Mouse (Mus musculus): Measurements from ENCODE around the gene Sfxn4.
"Not testable (repeated sequence)": the region's sequence is repeated elsewhere in the genome, so short reads cannot be mapped to it uniquely, and the experiment has no call there.

Gene Sfxn4

DNA sequence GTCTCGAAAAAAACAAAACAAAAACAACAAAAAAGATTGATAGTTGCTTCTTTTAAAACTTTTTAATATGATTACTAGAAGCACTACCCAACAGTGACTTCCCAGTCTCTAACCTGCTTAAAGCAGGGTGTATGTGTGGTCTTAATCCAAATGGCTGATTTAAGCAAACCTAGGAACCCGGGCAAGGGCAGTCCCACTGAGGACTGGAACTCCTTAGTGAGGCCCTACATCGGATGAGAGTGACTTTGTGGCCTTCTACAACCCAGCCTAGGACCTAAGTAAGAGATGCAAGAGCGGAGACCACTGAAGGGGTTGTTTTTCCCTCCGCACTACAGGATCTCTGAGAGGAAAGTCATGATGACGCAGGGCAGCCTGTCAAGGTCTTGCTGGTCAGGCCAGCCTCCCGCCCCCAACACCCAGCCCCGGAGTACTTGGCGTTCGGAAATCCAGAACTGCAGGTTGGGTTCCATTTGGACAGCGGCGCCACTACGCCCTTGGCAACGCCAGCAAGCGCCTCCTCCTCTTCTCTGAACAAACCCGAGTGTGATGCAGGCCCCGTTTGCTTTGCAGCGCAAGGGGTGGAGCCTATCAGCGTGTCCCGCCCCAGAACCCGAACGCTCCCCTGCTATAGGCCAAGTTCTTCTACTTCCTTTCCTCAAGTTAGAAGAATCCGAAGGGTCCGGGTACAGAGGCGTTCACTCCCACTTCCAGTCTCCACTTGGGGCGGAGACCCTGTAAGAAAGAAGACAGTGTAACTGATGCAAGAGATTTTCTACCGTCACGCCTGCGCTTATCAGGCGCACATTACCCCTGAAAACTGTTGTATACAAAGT lies at the start of gene Sfxn4:
TSS of gene Sfxn4 (minus strand) at position 612 of the 833 bp plus-strand sequence.
- DNase-seq (ENCODE audit: low read depth, low spot score): peak; percentile 85

DNA sequence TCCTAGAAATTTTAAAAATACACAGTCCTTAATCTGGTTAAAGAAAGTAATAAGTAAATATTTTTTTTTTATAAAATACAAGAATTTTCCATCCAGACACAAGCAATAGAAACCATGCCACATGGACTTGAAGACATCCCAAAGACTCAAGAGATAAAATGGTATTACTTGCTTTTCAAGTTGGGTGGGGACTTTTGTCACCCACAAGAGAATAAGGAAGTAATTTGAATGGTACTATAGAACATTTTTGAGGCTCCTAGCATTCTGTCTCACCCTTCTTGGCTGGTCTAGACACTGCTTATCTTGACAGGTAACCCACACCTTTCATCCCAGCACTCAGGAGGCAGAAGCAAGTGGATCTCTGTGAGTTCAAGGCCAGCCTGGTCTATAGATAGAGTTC lies 49.0 kb upstream of the Sfxn4 start:
- no peak for DNase-seq (ENCODE audit: low read depth, low spot score)

DNA sequence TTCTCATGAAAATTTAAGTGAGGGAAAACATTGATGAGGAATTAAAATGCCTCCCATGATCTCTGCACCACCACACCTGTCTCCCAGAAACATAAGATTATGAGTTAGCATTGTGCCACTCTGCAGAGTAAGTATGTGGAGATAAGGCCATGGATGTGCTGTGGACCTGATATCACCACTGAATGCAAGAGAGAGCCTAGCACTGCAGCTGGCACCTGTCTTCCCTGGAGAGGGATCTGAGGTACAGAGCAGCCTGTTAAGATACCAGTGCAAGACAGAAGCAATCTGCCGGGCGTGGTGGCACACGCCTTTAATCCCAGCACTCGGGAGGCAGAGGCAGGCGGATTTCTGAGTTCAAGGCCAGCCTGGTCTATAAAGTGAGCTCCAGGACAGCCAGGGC lies 44.2 kb upstream of the Sfxn4 start:
- DNase-seq (ENCODE audit: low read depth, low spot score): no peak

DNA sequence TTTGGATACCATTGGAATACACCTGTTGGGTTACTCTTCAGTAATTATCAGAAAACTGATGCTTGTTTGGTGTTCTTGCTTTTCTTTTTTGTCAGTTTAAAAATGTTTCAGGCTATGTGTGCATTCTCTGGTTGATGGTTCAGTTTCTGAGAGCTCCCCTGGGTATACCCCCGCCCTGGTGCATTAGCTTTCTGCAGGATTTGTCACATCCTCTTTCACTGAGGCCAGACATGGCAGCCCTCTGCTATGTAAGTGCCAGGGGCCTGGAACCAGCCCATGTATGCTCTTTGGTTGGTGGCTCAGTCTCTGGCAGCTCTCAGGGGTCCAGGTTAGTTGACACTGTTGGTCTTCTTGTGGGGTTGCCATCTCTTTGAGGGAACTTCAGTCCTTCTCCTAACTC lies 42.7 kb upstream of the Sfxn4 start:
- no peak for DNase-seq (ENCODE audit: low read depth, low spot score)

DNA sequence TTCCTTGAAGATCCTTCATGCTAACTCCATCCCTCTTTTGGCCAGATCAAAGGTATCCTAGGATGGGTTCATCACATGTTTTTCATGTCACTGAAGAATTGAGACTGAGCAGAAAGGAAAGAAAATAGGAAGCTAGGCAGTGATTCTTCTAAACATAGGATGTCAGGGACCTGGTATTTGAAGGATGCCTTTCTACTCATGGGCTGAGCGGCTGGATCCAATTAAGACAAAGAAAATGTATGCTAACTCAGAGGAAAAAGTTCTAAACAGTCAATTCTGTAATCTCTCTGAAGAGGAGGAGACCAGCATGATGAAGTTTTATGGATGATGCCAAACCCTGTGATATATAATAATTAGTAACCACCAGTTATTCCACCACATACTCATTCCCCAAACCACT lies 41.9 kb upstream of the Sfxn4 start:
- DNase-seq (ENCODE audit: low read depth, low spot score): no peak

DNA sequence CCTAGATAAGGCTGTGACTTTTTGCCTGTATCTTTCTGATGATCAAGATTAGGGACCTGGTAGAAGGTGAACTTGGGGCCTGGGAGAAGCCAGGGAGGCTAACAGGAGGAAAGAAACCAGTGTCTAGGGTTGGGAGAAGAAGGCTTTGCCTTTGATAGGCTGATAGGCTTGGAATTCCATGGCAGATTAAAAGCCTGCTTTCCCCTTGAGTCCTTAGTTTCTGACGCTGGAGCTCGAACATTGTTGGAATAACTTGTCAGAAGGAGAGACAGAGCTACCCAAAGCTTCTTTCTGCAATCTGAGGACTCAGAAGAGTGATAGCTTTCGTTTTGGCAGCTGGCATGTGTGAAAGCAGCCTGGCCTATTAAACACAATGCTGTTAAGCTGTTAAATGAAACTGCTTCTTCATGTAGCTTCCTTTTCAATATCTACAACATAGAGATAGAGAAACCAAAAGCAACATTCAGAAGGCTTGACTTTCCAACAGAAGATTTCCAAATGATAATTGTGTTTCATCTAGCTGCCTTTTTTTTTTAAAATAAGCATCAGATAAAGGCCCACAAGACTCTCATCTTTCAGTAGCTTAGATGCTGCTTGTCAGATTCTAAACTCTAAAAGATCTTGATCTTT lies 34.1 kb upstream of the Sfxn4 start:
- DNase-seq (ENCODE audit: low read depth, low spot score): no peak

DNA sequence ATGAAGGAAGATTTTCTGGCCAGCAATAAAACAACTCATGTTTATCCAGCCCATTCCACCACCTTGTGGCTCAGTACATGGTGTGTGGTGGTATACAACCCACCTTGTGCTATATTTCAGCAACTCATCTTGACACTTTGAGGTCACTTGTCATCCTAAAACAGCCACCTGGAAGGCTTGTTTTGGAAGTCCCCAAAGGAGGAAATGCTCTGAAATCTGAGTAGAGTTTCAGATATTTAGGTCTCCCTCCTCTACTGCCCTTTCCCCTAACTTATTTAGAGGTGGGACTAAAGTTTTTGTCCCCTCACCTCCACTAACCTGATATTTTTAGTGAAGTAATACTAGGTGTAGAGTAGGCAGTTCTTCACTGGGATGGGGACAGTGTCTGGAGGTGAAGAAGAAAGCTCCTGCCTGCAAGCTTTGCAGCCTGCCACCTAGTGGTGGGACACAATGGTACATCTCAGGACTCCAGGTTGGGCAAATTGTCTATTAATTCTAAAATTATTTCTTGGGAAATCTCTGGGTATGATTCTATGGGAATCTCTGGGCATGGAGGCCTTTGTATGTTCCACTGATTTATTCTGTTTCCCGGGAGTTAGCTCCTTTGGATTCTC lies 30.8 kb upstream of the Sfxn4 start:
- peak; percentile 30 for DNase-seq (ENCODE audit: low read depth, low spot score)

DNA sequence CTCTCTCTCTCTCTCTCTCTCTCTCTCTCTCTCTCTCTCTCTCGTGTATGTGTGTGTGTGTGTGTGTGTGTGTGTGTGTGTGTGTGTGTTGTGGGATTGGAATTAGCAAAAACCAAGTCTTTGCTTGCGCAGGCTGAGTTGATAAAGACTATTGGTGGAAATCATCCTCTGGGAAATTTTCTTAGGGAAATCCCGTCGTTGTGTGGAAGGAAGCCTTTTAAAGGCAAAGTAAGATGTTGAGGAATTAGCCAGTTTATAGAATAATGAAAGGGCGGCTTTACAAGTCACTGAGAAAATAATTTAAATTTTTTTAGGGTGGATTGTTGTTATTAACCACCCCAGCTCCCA lies 29.8 kb upstream of the Sfxn4 start:
- DNase-seq (ENCODE audit: low read depth, low spot score): no peak

DNA sequence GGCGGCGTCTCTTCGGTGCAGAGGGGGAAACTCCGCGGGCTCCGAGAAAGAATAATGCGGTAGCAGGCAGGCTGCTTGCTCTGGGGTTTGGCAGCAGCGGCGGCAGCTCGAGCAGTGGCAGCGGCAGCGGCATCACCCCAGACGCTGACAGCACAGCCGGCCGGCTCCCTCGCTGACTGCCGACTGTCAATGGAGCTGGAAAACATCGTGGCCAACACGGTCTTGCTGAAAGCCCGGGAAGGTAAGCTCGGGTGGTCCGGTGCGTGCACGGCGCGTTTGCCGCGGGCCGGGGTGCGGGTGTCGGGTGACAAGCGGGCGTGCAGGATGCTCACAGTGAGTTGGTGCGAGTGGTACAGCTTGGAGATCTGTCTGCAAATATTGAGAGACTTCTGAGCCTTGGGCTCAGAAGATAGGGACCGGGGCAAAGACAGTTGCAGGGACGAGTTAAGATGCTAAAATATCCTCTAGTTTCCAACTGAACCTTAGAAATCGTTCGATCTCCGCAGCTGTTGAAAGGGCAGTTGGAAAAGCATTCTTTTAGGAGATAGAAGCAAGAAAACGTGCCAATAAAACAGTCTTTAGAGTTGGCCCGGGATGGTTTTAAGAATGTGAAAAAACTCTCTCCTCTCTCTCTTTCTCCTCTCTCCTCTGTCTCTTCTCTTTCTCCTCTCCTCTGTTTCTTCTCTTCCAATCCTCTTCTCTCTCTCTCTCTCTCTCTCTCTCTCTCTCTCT lies 29.3 kb upstream of the Sfxn4 start:
- DNase-seq (ENCODE audit: low read depth, low spot score): peak; percentile 35

DNA sequence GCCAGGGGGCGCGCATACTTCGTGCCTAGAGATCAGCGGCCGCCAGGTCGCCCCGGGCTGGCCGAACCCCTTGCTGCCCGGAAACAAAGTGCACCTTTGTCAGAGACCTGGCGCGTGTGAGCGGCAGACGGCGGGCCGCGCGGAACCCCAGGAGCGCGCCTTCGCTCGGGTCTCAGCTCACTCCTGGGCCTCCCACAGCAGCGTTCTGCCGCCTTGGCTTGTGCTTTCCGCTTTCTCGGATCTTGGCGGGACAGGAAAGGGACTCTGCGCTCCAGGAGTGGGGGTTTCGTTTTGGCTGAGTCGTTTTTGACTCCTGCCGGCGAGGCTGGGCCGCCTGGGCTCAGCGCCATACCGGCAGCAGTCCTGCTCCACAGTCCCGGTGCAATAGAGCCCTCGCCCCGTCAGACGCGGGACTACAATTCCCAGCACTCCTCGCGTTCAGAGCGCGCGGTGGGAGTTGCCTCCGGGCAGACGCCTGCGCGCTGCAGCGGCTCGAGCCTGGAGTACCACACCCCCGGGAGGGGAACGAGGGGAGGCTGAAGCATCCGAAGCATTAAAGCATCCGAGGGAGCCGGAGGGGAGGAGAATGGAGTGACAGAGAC lies 28.5 kb upstream of the Sfxn4 start, which contains the start of gene Grk5:
TSS of gene Grk5 (plus strand) at position 36 of the 602 bp plus-strand sequence.
- DNase-seq (ENCODE audit: low read depth, low spot score): peak; percentile 90

DNA sequence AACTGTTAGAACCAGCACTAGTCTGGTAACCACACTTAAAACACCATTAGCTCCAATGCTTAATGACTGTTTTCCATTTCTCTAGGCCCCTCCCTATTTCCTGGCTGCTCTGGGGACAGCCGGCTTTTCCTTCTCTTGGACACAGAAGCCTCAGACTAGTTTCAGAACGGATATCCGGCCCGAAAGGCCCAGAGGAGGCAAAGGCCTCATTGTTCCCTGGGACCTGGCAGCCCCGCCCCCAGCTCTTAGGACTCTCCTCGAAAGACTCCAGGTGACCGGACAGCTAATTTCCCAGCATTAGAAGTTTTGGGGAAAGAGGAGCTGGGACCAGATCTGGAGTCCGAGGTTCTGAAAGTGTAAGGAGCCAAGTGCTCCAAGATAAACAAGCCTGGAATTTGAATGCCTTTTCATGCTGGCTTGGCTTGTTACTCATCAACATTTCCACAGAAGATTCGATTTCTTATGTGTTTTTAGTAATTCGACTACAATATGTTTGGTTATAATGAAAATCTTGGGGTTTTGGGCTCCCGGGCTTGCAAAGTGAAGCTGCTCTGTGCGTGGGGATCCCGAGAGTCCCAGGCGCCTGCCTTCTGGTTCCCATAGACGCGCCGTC lies 27.9 kb upstream of the Sfxn4 start:
- DNase-seq (ENCODE audit: low read depth, low spot score): peak; percentile 39

DNA sequence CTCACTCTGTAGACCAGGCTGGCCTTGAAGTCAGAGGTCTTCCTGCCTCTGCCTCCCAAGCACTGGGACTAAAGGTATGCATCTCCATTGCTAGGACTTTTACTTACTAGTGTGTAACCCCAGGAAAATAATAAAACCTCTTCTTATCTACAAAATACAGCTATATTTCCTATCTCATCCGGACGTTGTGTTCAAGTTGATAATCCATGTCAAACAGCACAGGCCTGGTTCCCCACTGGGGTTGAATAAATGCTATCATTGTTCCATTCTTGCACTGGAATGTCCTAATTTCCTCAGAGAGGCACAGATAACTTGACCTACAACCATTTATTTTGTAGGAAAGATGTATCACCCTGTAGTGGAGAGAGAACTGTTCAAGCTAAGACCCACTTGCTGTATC lies 26.4 kb upstream of the Sfxn4 start:
- no peak for DNase-seq (ENCODE audit: low read depth, low spot score)

DNA sequence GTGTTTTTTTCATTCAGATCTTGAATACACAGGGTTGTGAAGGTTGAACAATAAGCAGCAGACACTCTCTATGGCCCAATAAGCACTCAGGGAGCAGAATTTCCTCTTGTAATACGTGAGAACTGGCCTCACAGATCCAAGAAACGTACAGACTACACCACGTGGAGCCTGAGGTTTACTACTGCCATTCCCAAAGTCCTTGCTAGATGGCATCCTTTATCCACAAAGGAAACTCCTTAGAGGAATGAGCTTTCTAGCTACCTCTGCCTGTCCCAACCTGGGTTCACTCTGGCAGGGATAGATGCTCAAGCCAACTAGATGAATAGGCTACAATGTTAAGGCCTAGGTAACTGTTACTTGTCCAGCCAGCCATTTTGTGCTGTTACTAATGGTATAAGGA lies 21.9 kb upstream of the Sfxn4 start:
- no peak for DNase-seq (ENCODE audit: low read depth, low spot score)

DNA sequence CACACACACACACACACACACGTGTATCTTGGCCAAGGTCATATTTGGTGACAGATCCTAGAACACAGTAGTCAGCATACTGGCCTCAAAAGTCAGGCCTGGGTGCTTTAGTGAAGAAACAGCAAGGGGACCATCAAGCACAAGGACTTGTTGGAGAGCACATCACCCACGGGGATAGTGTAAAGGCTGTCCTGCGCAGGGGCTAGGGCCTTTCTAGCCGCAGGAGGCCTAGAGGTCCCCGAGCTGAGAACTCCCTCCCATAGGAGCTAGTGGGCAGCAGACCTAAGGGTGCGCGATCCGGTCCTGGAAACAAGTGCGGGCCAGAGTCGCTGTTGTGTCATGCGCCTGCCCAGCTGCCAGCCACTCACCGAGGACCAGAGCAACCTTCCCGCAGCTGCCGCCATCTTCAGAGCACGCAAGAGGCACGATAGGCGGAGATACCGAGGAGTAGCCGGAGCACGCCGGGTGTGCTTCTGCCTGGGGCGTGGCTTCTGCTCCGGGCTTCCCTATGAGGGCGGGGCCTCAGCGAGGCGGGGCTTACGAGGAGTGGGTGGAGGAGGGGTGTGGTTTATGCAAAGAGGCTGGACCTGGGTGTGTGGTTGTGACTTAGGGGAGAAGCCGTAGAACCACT lies 12.9 kb upstream of the Sfxn4 start, which contains the start of gene Prdx3:
TSS of gene Prdx3 (minus strand) at position 493 of the 631 bp plus-strand sequence.
- peak; percentile 90 for DNase-seq (ENCODE audit: low read depth, low spot score)

DNA sequence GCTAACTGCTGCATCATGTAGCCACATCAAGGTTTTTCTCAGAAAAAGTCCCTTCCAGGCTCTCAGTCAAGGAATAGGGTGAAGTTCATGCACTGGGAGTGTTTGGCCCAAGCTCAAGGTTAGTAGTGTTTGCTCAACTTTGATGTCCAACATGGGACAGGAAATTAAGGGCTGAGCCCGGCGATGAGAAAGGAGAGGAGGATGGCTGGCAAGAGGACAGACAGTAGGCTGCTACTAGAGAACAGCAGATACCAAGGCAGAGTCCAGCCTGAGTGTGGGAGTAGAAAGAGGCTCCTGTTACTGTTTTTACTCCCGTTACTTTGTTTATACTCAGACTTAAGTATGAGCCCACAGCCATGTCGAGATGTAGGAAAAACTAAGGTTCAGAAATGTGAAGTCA lies 12.2 kb upstream of the Sfxn4 start:
- DNase-seq (ENCODE audit: low read depth, low spot score): no peak

DNA sequence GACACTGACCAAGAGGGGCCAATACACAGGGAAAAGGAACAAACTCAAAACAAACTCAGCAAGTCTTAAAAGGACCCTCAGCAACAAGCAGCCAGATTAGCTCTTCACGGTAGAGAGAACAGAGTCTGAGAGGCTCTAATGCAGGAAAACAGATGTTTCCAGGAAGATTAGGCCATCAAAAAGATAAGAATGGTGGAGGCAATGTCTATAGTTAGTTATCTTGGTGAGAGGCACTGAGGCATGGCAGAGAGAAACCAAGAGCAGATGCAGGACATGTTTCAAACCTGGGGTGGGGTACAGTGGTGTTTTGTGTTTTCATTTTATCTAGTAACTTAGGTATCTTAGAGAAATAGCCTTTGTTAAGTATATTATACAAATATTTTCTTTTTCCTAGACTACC lies 11.0 kb upstream of the Sfxn4 start:
- DNase-seq (ENCODE audit: low read depth, low spot score): no peak

DNA sequence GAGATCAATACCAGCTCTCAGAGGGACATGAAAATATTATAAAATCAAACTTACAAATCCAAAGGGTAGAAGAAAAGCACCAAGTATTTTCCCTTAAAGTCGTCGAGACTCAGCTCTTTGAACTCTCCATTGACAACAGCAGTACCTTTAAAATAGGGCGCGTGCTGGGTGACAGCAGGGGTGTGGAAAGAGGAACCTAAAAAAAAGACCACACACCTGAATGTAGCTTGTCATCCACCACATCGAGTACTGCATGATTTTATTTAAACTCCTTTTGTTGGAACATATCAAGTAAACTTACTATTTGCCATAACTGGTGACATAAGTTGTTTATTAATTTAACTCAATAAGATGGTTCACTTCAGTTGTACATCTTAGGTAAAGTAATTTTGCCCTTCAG lies 10.1 kb upstream of the Sfxn4 start:
- DNase-seq (ENCODE audit: low read depth, low spot score): no peak

DNA sequence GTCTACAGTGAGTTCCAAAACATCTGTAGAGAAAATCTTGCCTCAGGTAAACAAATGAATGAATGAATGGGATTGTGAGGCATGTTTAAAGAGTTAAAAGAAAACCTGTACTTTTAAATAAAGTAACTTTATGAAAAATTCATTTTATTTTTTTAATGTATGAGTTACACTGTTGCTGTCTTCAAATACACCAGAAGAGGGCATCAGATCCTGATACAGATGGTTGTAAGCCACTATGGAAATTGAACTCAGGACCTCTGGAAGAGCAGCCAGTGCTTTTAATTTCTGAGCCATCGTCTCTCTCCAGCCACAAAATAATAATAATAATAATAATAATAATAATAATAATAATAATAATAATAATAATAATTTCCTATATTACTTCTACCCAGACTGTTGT lies 9.2 kb upstream of the Sfxn4 start:
- DNase-seq (ENCODE audit: low read depth, low spot score): no peak

DNA sequence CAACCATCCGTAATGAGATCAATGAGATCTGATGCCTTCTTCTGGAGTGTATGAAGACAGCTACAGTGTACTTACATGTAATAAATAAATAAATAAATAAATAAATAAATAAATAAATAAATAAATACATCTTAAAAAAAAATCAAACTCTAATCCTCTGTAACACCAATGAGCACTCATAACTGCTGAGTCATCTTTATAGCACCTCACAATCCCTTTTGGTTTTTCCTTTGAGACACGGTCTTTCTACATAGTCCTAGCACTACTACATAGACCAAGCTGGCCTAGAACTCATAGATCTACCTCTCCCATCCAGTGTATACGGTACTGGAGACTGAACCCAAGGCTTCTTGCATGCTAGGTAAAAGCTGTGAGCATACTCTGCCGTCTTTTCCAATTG lies 4.9 kb upstream of the Sfxn4 start:
- DNase-seq (ENCODE audit: low read depth, low spot score): not testable (repeated sequence)

DNA sequence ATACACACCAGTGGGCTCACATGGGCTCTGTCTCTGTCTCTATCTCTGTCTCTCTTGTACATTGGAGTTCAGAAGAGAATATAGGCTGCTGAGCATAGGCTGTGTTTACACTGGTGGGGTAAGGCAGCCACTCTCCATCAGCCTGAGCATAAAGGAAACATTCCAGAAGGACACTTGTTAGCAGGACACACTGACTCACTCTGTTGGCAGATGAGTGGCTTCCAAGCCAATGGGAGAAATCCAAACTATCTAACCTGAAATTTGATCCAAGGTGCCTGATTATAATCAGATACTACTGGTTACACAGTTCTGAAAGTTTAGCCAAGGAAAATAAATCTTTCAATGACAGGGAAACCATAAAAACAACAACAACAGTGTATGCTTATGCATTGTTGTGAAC lies 15.5 kb downstream of the Sfxn4 start:
- no peak for DNase-seq (ENCODE audit: low read depth, low spot score)

DNA sequence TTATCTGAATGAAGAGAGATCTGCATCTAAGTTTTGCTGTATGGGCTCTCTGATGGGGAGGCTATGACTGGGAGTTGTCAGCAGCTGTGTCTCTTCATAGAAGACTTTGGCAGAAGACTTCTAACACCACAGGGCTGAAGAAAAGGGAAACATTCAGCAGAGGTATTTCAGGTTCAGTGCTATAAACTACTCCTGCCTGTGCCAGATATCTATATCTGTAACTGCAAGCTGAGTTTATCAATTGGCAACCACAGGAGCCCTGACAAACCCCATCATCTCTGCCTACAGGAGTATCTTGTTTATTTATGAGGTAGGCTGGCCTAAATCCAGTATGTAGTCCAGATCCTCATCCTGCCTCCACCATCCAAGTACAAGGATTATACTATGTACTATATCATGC lies 18.0 kb downstream of the Sfxn4 start:
- DNase-seq (ENCODE audit: low read depth, low spot score): no peak

Data from embryo, embryonic 11.5 days (tissue).